Mouse (Mus musculus) G1E (cell line): ENCODE measurements around the gene Bmp2k.

ENCODE experiments used
- CTCF ChIP-seq: IDR thresholded peaks from 2 replicates; pipeline ENCODE4 v1.5.1; 2012; ENCODE audit warnings: low read depth, low read length, inconsistent platforms, mixed read lengths
- GATA1 ChIP-seq: IDR thresholded peaks from 2 replicates; pipeline ENCODE4 v1.6.1; 2012; ENCODE audit warnings: borderline replicate concordance, low read length, inconsistent platforms, mixed read lengths
- GATA2 ChIP-seq: IDR thresholded peaks from 2 replicates; pipeline ENCODE4 v1.6.1; 2012; ENCODE audit warnings: low read depth, low read length, inconsistent platforms, borderline replicate concordance
- TAL1 ChIP-seq: conservative IDR thresholded peaks from 2 replicates; pipeline ENCODE4 v1.6.1; 2012; ENCODE audit warnings: low read depth, low read length, inconsistent platforms, mixed read lengths

DNA sequence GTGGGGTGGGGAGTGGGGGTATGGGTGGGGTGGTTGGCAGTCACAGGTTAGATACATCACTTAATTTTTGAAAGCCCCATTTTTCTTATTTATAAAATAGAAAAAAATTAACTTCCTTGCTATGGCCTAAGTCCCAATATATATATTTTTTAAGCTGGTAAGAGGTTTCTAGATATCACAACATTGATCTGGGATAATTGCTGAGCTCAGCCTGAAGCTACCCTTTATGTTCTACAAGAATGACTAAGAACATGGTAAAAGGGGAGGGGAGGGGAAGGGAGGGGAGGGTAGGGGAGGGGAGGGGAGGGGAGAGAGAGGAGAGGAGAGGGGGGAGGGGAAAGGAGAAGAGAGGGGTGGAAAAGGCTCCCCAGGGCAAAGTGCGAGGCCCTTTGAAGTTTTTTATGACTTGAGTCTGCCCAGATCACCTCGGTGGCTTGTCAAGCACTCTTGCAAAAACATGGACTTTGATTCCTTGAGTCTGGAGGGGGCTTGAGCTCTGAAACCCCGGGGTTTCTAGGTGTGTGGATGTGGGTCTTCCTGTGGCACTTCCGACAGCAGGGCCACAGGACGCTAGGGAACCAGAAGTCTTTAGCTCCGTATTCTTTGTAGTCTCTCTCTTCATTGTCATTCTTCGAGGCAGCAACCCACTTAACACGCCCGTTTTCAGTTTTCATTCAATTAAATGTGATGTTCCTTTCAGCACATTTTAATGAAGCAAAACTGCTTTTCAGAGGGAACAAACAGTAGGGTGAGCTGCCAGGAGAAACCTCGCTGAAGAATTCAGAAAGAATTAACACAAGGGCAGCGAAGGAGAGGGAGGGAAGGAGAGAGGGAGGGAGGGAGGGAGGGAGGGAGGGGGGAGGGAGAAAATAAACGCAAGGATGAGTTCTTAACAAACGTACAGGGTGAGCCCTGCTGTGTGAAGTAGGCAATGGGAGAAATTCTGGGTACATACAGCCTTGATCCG lies 33.1 kb upstream of the Bmp2k start:
- no peak for TF ChIP-seq CTCF
- TF ChIP-seq GATA1, result no peak
- TF ChIP-seq GATA2, result no peak
- no peak for TF ChIP-seq TAL1
